Mouse (Mus musculus) MEL (cell line): ENCODE data around the gene Aph1b. TPM values are rescaled to one million over a fixed set of nuclear protein-coding genes. Genes with fewer than 3 reads are reported as not detected.

Source experiments
- DNase-seq: peaks from one replicate; pipeline ENCODE4 v3.0.0; 2011; ENCODE audit warnings: low read depth, low spot score
- H3K27ac ChIP-seq: 2 replicates; pipeline ENCODE4 v1.5.1; 2012; ENCODE audit warnings: low read depth, mild to moderate bottlenecking, control low read depth, low read length, moderate library complexity; ENCODE audit not compliant: control insufficient read depth
- H3K27me3 ChIP-seq, 2 experiments: fragments of 150-350 bp in 1 of 2; sonication (generic) in 1 of 2; 2 replicates each; pipeline ENCODE4 v1.6.1; 2012; ENCODE audit warnings: low read length in 2 of 2, mild to moderate bottlenecking in 2 of 2, improper control_type of control experiment in 1 of 2, moderate library complexity in 1 of 2; ENCODE audit not compliant: insufficient read depth in 2 of 2, control insufficient read depth in 1 of 2
- H3K36me3 ChIP-seq, 2 experiments: 2 replicates each; pipeline ENCODE4 v1.6.1; 2012 to 2014; ENCODE audit warnings: low read length in 2 of 2, improper control_type of control experiment in 1 of 2, inconsistent platforms in 1 of 2, mild to moderate bottlenecking in 1 of 2; ENCODE audit not compliant: insufficient read depth in 2 of 2, control insufficient read depth in 1 of 2
- H3K4me1 ChIP-seq, 2 experiments: fragments of 150-350 bp in 1 of 2; sonication (generic) in 1 of 2; 2 replicates each; pipeline ENCODE4 v1.6.1; 2012; ENCODE audit warnings: low read length in 2 of 2, improper control_type of control experiment in 1 of 2, mild to moderate bottlenecking in 1 of 2; ENCODE audit not compliant: insufficient read depth in 2 of 2, control insufficient read depth in 1 of 2
- H3K4me3 ChIP-seq, 2 experiments: fragments of 150-350 bp in 1 of 2; sonication (generic) in 1 of 2; 2 replicates each; pipeline ENCODE4 v1.5.1; 2012; ENCODE audit warnings: low read depth in 2 of 2, low read length in 2 of 2, mild to moderate bottlenecking in 2 of 2, moderate library complexity in 2 of 2, control low read depth in 1 of 2, improper control_type of control experiment in 1 of 2; ENCODE audit not compliant: control insufficient read depth in 1 of 2, insufficient read depth in 1 of 2
- H3K79me2 ChIP-seq: 2 replicates; pipeline ENCODE4 v1.6.1; 2012; ENCODE audit warnings: mild to moderate bottlenecking, low read length, moderate library complexity; ENCODE audit not compliant: control insufficient read depth, poor library complexity, insufficient read depth
- H3K9ac ChIP-seq: 2 replicates; pipeline ENCODE4 v1.6.1; 2012; ENCODE audit warnings: low read depth, mild to moderate bottlenecking, control low read depth, low read length, moderate library complexity; ENCODE audit not compliant: control insufficient read depth, poor library complexity, severe bottlenecking
- H3K9me3 ChIP-seq: fragments of 150-350 bp; sonication (generic); replicated peaks from 2 replicates; pipeline ENCODE4 v1.6.1; 2012; ENCODE audit warnings: mild to moderate bottlenecking, low read length, improper control_type of control experiment, moderate library complexity; ENCODE audit not compliant: insufficient read depth
- E2F4 ChIP-seq: IDR thresholded peaks from 2 replicates; pipeline ENCODE4 v1.6.1; 2011; ENCODE audit warnings: low read depth, low read length, improper control_type of control experiment, borderline replicate concordance
- EP300 ChIP-seq, 2 experiments: IDR thresholded peaks; 2 replicates each; pipeline ENCODE4 v1.6.1; 2011; ENCODE audit warnings: improper control_type of control experiment in 2 of 2, low read length in 2 of 2, low read depth in 1 of 2, mild to moderate bottlenecking in 1 of 2
- ETS1 ChIP-seq: IDR thresholded peaks from 2 replicates; pipeline ENCODE4 v1.6.1; 2012; ENCODE audit warnings: low read depth, mild to moderate bottlenecking, inconsistent platforms, low read length, improper control_type of control experiment, moderate library complexity
- GABPA ChIP-seq: IDR thresholded peaks from 2 replicates; pipeline ENCODE4 v1.6.1; 2012; ENCODE audit warnings: low read depth, mild to moderate bottlenecking, inconsistent platforms, low read length, improper control_type of control experiment, moderate library complexity
- GATA1 ChIP-seq: IDR thresholded peaks from 2 replicates; pipeline ENCODE4 v1.6.1; 2011; ENCODE audit warnings: low read depth, low read length, improper control_type of control experiment
- MXI1 ChIP-seq: IDR thresholded peaks from 2 replicates; pipeline ENCODE4 v1.6.1; 2011; ENCODE audit warnings: mild to moderate bottlenecking, low read depth, low read length, improper control_type of control experiment
- MYB ChIP-seq: IDR thresholded peaks from 2 replicates; pipeline ENCODE4 v1.6.1; 2011; ENCODE audit warnings: mild to moderate bottlenecking, low read depth, low read length, improper control_type of control experiment
- NELFE ChIP-seq: IDR thresholded peaks from 2 replicates; pipeline ENCODE4 v1.6.1; 2011; ENCODE audit warnings: low read depth, low read length, improper control_type of control experiment
- NRF1 ChIP-seq: IDR thresholded peaks from 2 replicates; pipeline ENCODE4 v1.6.1; 2014; ENCODE audit warnings: low read depth, mild to moderate bottlenecking, inconsistent platforms, low read length, improper control_type of control experiment, moderate library complexity; ENCODE audit not compliant: poor library complexity, insufficient read depth, severe bottlenecking
- POLR2A ChIP-seq, 2 experiments: IDR thresholded peaks; 2 replicates each; pipeline ENCODE4 v1.6.1; 2011 to 2012; ENCODE audit warnings: low read length in 2 of 2, mild to moderate bottlenecking in 2 of 2, control low read depth in 1 of 2, improper control_type of control experiment in 1 of 2, low read depth in 1 of 2, moderate library complexity in 1 of 2; ENCODE audit not compliant: control insufficient read depth in 1 of 2, insufficient read depth in 1 of 2, poor library complexity in 1 of 2
- POLR2AphosphoS2 ChIP-seq: IDR thresholded peaks from 2 replicates; pipeline ENCODE4 v1.6.1; 2011; ENCODE audit warnings: low read length, improper control_type of control experiment
- POLR2AphosphoS5 ChIP-seq: IDR thresholded peaks from 2 replicates; pipeline ENCODE4 v1.6.1; 2012; ENCODE audit warnings: low read depth, borderline replicate concordance, mild to moderate bottlenecking, inconsistent platforms, low read length, moderate library complexity, mixed read lengths
- SIN3A ChIP-seq: IDR thresholded peaks from 2 replicates; pipeline ENCODE4 v1.6.1; 2012; ENCODE audit warnings: low read length, improper control_type of control experiment, inconsistent platforms
- SMC3 ChIP-seq: IDR thresholded peaks from 2 replicates; pipeline ENCODE4 v1.6.1; 2011; ENCODE audit warnings: low read depth, low read length, improper control_type of control experiment
- TBP ChIP-seq: IDR thresholded peaks from 2 replicates; pipeline ENCODE4 v1.8.0; 2011; ENCODE audit warnings: low read depth, low read length, improper control_type of control experiment
- UBTF ChIP-seq: IDR thresholded peaks from 2 replicates; pipeline ENCODE4 v1.6.1; 2012; ENCODE audit warnings: low read depth, mild to moderate bottlenecking, inconsistent platforms, low read length, improper control_type of control experiment, moderate library complexity, borderline replicate concordance; ENCODE audit not compliant: insufficient read depth
- USF1 ChIP-seq: IDR thresholded peaks from 2 replicates; pipeline ENCODE4 v1.6.1; 2014; ENCODE audit warnings: low read depth, mild to moderate bottlenecking, inconsistent platforms, low read length, improper control_type of control experiment, moderate library complexity
- ZMIZ1 ChIP-seq: IDR thresholded peaks from 2 replicates; pipeline ENCODE4 v1.6.1; 2012; ENCODE audit warnings: low read depth, mild to moderate bottlenecking, inconsistent platforms, low read length, improper control_type of control experiment, moderate library complexity
- ZNF384 ChIP-seq: IDR thresholded peaks from 2 replicates; pipeline ENCODE4 v1.6.1; 2012; ENCODE audit warnings: low read depth, mild to moderate bottlenecking, inconsistent platforms, low read length, improper control_type of control experiment
- polyA plus RNA-seq, 2 experiments: library from polyadenylated mRNA; stranded (reverse) in 1 of 2; unstranded in 1 of 2; fragments of >175 nt in 1 of 2; fragments of >200 nt in 1 of 2; gene quantifications; 2 replicates each; pipeline versions ENCODE4 v1.2.1 to v1.2.4; 2012; ENCODE audit warnings: low replicate concordance in 2 of 2, low read depth in 1 of 2; ENCODE audit not compliant: insufficient read length in 2 of 2, insufficient read depth in 1 of 2, missing spikeins in 1 of 2
- total RNA-seq: library from RNA; depleted of rRNA; stranded (reverse); fragments of 300-350 nt; gene quantifications from 2 replicates; pipeline ENCODE4 v1.2.3, GENCODE M21; 2012

Gene Aph1b
- total and polyA plus RNA-seq, 3 experiments: 0.04 to 0.93 TPM; not detected in 1

GRCm38 (mm10) chr9:66731284-66731683 is 64.0 kb downstream of the Aph1b start:
- no peak for TF ChIP-seq TBP
- TF ChIP-seq POLR2AphosphoS2: no peak
- H3K9ac ChIP-seq: no peak overlapping the region
- H3K27ac ChIP-seq: no peak overlapping the region
- H3K79me2 ChIP-seq: no peaks in the 10 kb centered on the region
- H3K4me3 ChIP-seq: no peak overlapping the region
- H3K9me3 ChIP-seq: no peaks in the 10 kb centered on the region
- no peaks in the 10 kb centered on the region for H3K4me1 ChIP-seq
- no peak for DNase-seq
- peaks cover 0 to 2% of the 10 kb centered on the region in 2 experiments; a peak in 1 of 4 replicates for H3K27me3 ChIP-seq
- H3K36me3 ChIP-seq: no peaks in the 10 kb centered on the region

- H3K4me1 ChIP-seq: no peaks in the 10 kb centered on the region
- no peaks in the 10 kb centered on the region for H3K36me3 ChIP-seq
- no peaks in the 10 kb centered on the region for H3K79me2 ChIP-seq
- H3K9ac ChIP-seq: no peak overlapping the region
- H3K4me3 ChIP-seq: no peak overlapping the region
- H3K27me3 ChIP-seq: peaks cover 0 to 2% of the 10 kb centered on the region in 2 experiments; a peak in 1 of 4 replicates
- no peaks in the 10 kb centered on the region for H3K9me3 ChIP-seq
- DNase-seq: no peak
- TF ChIP-seq GATA1 (no peak), POLR2A (IDR thresholded peaks at IDR 0.05; ENCODE audit: control insufficient read depth in 1 of 2, insufficient read depth in 1 of 2, low read depth in 1 of 2, low read length in 2 of 2, poor library complexity in 1 of 2) (no peak), MXI1 (no peak), POLR2AphosphoS5 (no peak), MYB (no peak), SMC3 (no peak), USF1 (no peak), NRF1 (no peak), UBTF (no peak), GABPA (no peak), TBP (no peak), ZNF384 (no peak), ETS1 (no peak), EP300 (IDR thresholded peaks at IDR 0.05; ENCODE audit: low read depth in 1 of 2, low read length in 2 of 2) (no peak), ZMIZ1 (no peak), NELFE (no peak), SIN3A (no peak), E2F4 (no peak)
- no peak overlapping the region for H3K27ac ChIP-seq
Measured at GRCm38 (mm10) chr9:66730556-66730955, 64.7 kb downstream of the Aph1b start.
